Mouse (Mus musculus) skeletal muscle tissue, adult 2 months (tissue): ENCODE results near the gene Col20a1.
A peak's percentile ranks its signal among the peaks of the same experiment; 100 is the strongest.

Experiments
- DNase-seq: peaks from one replicate; pipeline ENCODE4 v3.0.0-alpha.2; 2012; ENCODE audit warnings: low read depth, low spot score

Gene Col20a1

DNA sequence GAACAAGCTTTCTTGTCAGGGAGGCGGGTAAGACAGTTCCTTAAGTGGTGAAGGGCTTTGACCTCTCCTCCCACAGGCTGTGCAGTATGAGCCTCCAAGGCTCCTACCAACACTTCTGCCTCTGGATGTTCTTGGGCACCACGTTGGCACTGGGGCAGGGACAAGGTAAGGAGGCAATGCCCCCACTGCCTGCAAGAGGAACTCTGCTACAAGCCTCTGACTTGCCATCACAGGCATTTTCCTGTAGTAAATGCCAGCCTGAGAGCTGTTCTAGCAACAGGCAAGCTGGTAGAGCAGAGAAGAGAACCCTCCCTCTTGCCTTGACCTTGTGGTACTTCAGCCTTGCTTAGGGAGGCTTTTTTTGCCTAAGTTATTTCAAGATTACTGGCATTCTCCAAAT lies at the start of gene Col20a1:
Col20a1 (plus strand) TSS at position 87 of the 400 bp plus-strand sequence.
- DNase-seq = no peak

DNA sequence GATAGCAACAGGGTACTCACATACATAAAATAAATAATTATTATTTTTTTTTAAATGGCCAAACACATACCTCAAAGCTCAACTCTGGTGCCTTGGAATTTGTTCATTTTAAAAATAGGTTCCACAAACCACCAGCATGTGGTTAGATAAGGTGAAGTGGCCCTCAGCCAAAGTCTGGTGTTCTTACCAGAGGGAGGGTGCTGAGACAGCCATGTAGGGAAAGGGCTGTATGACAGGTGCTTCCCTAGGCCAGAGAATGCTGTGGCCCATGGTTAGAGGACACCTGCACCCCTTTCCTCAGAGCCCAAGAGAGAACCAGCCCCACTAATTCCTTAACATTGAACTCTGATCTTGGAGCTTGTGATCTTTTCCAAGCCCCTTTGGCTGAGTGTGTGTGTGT lies 46.1 kb upstream of the Col20a1 start:
- DNase-seq = no peak

DNA sequence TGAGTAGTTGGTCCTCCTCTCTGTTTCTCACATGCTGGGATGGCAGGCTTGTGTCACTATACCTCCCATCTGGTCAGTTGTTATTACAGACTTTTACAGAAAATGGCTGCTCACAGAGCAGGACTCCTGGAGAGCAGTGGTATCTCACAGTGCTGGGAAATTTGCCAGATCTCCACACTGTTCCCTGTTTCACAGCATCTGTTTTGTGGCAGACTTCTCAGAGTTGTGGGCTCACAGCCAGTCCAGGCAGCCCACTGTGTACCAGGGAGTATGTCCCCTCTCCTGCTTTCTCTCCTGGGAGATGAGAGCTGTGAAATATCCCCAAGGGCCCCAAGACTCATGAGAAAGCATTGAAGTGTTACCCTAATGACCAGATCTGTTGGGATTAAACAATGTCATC lies 44.5 kb upstream of the Col20a1 start:
- no peak for DNase-seq

DNA sequence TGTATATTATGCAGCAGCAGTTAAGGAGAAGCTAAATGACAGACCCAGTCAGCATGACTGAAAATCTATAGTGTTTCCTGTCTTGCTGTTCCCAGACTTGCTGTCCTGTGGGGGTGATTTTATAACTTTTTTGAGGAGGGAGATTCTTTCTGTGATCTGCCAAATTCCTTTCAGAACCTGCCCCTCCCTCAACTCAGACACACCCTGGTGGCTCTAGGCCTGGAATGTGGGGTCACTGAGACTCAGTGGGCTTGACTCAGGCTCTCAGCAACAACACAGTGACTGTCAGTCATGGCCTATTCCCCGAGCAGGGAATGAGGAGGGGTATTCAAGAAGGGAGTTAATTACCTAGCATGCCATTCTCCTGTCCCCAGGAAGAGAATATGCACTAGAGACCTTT lies 36.4 kb upstream of the Col20a1 start:
- DNase-seq = no peak

DNA sequence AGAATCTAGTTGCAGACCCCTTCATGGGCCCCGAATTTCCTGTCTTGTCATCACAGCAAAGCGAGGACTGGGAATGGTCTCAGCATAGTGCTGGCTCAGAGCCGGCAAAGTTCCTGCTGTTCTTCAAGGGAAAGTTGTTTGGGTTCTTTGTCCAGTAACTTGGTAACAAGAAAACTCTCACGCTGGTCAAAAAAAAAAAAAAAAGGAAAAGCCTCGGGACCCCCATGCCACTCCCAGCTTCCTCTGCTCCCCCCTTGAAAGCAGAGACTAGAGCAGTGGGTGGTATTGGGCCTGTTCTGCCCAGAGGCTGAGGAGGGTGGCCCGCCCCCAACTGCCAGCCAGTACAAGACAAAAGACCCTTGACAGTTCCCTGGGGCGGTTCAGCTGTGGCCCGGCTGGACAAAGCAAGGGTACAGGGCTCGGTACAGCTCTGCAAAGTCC lies 33.6 kb upstream of the Col20a1 start:
- no peak for DNase-seq

DNA sequence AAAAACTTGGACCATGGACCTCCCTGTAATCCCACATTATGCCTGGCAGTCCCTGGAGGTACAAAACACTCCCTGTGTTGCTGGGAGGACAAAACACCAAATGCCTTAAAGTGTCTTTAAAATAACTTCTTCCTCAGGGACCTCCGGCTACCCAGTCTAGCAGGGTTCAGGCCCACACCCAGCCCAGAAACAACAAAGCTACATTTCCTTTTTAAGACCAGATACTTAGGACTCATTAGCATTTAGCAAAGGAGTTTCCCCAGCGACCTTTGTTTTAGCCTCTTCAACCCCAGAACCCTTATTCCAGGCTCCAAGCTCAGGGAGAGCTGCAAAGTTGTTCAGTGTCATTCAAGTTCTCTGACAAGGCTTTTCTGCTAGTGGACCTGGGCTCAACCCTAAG lies 32.7 kb upstream of the Col20a1 start:
- no peak for DNase-seq

DNA sequence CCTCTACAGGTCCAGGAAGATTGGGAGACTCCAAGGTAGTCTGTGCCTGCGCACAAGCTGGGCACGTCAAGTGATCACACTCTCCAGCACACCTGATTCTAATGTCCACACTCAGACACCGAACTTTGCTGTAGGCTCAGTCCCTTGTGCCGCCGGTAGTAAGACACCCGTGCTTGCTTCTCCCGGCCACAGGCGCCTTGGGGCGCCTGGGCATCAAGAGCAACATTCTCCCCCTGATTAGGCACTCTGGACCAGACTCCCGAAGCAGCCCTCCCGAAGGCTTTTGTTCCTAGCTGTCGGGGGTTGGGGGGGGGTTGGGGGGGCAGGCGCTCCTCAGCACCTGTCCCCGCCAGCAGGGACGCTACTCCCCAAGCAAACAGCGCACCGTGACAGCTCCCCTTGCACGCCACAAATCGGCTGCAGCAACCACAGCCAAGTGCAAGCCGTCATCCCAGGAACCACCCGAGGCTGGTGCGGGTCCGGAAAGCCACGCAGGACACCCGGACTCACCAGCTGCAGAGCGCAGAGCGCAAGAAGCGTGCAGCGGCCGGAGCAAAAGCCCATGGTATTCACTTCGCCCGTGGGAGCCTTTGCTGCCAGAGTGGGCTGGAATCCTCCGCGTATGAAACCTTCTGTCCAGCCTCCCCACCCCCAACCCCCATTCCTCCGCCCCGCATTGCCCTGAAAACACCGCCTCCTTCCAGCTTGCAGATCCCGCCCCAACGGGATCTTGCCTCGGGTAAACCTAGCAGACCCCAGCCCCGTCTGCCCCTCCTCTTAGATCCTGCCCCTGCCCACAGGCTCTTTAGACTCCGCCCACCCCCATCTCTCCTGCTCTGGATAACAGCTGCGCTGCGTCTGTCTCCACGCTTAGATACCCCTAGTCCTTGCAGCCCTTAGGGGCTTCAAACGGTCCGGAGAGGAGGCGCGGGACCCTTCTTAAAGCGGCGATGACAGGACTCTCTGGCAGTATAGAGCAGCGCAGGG lies 32.0 kb upstream of the Col20a1 start, which contains the start of gene Nkain4:
Nkain4 (minus strand) TSS at position 639 of the 987 bp plus-strand sequence.
- DNase-seq = no peak

DNA sequence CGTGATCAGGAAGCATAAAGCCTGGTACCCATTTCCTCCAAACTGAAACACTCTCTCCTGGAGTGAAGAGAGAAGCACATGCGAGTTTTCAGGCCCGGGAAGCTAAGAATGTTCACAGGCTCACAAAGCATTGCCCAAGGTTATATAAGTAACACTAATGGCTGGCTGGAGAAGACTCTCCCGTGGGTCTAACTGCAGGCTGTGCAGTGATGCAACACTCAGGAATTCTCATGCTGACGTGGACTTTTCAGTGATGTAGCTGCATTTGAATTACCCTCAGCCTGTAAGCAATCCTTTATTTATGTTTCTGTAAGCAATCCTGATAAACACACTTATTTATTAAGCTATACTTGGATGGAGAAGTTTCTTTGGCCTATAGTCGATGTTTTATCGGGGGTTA lies 26.7 kb upstream of the Col20a1 start:
- DNase-seq = no peak

DNA sequence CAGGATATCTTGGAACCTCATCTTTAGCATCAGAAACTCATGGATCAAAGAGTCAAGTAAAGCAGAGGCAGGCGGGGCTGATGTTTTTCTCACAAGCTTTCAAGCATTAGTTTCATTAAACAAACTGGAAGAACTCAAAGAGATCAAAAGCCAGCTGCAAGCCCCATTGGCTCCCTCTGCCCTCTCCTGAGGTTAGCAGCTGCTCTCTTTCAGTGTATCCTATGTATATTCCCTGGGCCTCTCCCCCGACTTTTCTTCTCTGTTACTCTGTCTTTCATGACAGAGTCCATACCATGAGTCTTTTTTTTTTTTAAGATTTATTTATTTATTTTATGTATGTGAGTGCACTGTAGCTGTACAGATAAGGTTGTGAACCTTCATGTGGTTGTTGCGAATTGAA lies 26.1 kb upstream of the Col20a1 start:
- no peak for DNase-seq

DNA sequence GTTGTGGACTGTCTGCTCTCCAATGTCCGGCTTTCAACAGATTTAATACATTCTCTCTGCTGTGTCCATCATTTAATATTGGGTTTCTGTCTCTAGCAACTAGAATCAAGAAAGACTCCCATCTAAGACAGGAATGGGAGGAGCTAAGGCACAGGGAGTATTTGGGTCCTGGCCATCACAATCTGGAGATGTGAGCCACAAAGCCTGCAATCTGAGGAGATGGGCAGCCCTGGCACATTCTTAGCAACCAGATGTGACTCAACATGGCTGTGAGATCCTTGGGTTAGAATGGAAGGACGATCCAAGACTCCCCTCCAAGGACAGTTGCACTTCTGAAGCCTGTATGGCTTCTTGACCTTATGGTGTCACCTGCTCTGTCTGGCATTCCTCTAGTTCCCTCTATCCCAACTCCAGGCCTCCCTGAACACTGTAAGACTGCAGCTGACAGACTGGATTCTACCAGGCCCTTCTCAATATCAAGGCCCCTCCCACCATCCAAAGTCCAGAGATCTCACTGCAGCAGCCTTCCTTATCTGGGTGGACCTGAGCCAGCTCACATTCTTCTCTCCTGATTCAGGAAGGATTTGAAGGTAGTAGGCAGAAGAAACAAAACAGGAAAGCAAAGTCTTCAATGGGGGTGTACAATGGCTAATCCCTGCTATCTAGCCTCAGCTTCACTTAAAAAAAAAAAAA lies 23.6 kb upstream of the Col20a1 start:
- no peak for DNase-seq

DNA sequence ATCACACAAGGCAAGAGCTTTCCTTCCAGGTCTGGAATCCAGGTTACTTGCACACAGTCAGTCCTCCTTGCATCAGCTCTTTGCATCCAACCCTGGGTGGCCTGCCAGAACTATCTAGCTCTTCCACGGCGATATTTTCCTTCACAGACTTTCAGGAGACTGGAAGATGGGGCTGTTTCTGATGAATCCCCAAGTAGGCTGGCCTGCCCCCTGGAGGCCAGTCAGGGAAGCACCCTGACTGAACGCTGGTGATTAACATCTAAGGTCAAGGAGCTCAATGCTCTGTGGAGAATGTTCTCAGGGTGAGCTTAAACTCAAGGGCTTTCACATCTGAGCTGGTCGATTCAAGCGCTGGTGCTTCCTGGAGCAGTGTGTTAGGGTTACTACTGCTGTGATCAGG lies 22.4 kb upstream of the Col20a1 start:
- peak; percentile 57 for DNase-seq

DNA sequence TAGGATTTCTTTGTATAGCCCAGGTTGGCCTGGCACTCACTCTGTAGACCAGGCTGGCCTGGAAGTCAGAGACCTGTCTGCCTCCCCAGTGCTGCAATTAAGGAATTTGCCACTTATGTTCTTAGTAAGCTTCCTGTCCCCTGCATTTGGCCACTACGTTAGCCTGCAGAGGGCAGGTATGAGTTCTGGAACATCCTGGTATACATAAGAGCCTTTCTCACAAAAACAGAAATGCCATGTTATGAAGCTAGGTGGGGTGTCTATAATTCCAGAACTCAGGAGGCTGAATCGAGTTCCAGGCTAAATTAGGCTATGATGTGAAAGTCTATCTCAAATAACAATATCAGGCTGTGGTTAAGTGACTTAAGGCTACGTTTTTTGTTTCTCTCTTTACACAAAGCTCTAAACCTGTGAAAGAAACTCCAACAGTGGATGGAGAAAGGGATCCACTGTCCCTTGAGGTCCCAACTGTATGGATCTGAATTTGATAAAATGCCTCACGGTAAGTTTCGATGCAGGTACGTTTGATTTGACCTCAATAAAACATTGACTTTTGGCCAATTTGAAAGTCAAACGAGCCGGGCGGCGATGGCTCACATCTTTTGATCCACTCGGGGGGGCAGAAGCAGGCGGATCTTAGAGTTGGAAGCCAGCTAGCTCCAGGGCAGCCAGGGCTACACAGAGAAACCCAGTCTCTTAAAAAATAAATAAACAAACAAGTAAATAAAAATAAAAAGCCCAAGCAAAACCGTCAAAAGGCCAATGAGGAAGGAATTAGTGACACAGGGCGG lies 20.0 kb upstream of the Col20a1 start:
- DNase-seq = no peak

DNA sequence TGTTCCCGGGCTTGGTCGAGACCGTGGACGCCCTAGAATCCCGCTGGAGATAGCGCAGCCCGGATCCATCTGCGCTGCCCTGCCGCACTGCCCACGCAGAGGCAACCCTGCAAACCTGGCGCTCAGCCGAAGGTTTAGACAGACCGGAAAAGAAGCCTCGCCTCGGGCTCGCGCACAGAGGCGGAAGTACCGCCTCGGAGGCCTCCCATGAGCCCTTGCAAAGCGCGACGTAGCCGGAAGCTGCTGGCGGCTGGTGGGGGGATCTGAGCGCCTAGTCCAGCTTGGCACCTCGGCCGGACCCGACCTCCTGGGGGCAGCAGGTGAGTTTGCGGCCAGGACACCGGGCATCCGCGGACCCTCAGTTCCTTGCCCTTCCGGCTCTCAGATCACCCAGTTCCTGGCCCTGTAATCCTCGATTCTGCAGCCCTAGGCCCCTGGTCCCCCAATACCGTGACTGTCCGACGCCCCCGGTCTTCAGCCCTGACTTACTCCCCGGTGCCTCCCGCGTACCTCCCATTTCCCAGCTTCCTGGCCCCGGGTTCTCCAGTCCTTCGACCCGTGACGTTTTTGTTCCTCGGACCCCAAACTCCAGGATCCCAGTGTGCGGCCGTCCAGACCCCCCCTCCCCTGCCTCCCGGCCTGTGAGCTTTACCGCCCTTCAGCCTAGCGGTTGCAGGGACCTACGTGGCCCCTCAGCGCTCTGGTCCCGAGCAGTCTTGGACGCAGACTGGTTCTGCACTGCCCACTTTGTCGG lies 19.1 kb upstream of the Col20a1 start, which contains the start of gene Arfgap1:
Arfgap1 (plus strand) TSS at position 216 of the 754 bp plus-strand sequence.
- DNase-seq = peak; percentile 89

DNA sequence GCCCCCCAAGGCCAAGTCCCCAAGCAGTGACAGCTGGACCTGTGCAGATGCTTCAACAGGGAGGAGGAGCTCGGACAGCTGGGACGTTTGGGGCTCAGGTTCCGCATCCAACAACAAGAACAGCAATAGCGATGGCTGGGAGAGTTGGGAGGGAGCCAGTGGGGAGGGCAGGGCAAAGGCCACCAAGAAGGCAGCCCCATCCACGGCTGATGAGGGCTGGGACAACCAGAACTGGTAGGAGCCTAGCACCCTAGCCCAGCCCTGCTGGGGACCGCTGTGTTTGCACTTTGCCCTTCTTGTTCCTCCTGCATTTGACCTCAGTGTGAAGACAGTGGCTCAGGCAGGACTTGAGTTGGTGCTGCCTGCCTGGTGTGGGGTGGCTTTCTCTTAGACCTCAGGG lies 5.2 kb upstream of the Col20a1 start:
- DNase-seq = no peak

DNA sequence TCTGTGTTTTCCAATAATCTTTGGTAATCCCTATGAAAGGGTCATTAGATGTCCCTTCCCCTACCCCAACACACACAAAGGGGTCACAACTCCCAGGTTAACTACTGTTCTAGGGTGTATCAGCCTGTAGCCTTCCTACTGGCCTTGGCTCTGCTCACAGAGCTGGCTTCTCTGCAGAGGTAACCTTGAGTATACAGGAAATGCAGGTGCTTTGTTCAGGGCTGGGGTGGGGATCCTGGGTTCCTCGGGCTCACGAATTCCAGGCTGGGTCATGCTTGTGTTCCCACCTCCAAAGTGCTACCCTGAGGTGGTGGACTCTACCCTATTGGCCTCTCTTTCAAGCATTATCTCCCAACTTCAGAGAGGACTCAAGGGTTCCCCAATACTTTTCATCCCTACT lies 700 bp upstream of the Col20a1 start:
- no peak for DNase-seq

DNA sequence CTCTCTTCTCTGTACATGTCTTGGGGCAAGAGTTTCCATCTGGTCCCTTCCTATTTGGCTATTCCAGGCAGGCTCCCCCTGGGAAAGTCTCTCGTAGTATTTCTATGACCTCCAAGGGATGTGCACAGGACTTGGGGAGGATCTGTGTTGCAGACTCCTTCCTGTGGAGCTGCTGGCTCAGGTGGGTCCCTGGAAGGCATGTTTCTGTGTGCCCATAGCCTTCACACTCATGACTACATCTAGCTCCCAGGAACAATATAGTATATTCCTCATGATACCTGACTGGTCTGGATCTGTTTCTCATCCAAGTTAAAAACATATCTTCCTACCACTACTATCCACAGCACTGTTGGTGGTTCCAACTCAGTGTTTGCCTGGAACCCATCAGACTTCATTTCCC lies 666 bp downstream of the Col20a1 start:
- DNase-seq = no peak

DNA sequence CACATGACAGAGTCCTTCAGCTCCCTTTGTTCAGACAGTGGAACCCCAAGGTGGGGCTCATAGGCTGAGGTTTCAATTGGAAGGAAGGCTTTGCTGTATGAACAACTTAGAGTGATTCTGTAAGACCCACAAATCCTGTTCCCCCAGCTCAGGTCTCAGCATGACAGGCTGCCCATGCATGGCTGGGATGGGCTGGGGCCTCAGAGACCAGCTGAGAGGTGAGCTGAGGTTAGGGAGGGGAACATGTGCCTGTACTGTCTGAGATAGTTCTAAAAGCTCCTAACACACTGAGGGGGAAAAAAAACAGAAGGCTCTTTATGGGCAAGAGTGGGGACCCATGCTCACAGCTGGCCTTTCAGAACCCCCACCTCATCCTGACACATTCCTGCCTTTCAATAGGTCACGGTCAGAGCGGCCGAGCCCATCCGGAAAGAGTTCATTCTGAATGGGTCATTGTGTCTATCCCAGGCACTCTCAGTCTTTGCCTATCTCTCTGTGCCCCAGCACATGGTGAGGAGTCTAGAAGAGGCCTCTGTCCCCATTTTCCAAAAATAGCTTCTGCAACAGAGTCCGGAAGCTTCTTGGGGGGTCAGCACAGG lies 1.2 kb downstream of the Col20a1 start:
- DNase-seq = no peak

DNA sequence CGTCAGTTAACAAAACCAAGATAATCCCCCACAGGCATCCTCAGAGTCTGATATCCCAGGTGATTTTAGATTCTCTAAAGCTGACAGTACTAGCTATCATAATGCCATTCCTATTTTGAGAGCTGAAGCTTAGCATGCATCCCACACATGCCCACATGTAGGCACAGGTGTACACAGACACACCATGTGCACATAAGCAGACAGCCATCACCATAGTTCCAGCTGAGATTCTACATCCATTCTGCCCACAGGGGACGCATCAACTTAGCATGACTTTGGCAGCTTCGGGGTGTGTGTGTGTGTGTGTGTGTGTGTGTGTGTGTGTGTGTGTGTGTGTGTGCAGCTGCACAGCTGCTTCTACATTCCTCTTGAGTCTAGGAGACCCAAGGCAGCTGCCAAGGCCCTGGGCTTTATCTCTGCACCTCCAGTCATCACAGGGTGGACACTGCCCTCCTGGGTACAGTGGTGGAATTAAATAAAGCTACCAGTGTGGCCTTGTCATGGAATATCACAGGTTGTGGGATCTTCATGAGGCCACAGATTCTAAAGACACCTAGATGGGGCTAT lies 2.1 kb downstream of the Col20a1 start:
- DNase-seq = no peak

DNA sequence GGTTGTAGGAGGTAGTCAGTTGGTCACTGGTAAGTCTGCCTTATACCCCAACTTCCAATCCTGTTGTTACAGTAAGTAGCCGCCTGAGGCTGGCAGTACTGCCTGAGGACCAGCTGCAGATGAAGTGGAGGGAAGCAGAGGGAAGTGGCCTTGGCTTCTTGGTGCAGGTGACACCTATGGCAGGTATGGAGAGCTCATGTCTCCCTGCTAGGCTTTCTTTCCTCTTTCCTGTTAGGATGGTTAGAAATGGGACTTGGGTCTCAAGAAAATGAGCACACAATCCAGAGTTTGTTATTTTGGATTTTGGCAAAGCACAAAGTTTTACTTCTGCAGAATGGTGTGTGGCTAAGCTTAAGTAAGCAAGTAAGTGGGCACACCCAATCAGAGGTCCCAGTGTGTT lies 2.6 kb downstream of the Col20a1 start:
- no peak for DNase-seq

DNA sequence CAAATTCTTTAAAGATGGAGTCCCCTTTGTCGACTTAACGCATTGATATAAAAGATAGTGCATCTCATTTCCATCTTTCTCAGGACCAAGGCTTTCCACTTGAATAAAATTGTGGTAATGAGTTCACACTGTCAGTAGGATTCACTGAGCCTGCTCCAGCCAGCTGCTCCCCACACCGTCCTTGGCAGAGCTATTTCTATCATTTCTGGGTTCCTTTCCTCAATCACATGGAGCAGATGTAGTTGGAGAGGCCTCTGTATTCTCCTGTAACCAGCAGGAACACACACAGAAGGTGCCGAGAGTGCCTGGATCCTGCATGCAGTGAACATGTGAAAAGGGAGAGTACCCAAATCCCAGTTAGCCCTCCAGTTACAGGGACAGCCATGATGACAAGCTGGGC lies 4.0 kb downstream of the Col20a1 start:
- no peak for DNase-seq
